Mouse (Mus musculus) lung, postnatal 36 days (tissue): ENCODE results near the gene Slit2.
A peak's percentile ranks its signal among the peaks of the same experiment; 100 is the strongest.

Source experiments
- DNase-seq: peaks from one replicate; pipeline ENCODE4 v3.0.0; 2022; ENCODE audit warnings: mixed read lengths

Slit2 gene

DNA sequence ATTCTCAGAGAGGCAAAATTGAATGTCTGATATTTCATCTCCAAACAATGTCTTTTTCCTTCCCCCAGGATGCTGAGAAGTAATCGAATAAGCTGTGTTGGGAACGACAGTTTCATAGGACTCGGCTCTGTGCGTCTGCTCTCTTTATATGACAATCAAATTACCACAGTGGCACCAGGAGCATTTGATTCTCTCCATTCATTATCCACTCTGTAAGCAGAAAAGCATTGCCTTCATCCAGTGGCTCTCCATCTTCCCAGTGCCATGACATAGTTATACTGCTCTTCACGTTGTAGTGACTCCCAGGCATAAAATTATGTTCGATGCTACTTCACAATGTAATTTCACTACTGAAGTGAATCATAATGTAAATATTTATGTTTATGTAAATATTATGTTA lies 252.3 kb downstream of the Slit2 start:
- DNase-seq = no peak

DNA sequence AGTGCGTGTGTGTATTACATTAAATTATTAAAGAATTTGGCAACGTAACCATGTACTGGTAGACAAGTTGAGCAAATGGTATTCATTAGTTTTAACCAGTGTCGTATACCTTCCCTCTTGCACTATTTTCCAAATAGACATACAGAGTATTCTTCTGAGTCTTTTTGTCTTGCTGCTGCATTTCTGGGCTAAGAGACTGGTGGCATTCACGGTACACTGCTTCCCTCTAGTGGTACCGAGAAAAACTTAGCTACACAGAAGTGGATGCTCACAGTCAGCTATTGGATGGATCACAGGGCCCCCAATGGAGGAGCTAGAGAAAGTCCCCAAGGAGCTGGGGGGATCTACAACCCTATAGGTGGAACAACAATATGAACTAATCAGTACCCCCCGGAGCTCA lies 257.8 kb downstream of the Slit2 start:
- peak; percentile 45 for DNase-seq

DNA sequence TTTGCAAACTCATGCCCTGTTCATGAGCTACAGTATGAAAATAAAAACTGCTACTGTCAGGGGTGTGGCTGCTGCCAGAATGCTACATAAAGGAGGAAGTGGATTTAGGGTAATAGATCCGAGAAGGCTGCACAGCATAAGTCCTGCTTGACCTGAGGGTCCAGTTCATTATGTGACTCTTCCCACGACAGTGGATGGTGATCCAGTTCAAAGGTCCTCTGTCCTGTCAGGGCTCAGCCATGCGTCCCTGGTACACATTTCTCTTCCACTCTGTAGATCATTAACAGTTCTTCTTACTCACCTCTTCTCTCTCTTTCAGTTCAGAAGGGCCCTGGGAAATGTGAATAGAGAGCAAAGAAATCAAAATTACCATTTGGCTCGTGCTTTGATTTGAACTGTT lies 265.4 kb downstream of the Slit2 start:
- DNase-seq = no peak

DNA sequence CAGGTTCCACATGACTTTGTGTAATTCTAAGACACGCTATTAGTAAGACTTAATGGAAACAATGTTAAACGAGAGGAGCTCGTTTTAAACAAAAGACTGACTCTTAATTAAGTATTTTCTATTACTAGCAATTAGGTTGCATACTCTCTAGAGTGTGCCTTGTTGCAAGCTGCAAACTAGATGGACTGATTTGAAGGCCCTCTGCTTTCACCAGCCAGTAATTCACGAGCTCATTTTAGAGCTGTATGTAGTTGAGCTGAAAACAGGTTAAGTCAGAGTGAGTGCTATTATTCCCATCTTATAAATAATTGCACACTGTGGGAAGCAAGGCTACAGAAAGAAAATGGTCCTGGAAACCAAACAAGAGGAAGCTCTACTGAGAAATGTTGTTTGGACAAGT lies 294.6 kb downstream of the Slit2 start:
- DNase-seq = no peak

DNA sequence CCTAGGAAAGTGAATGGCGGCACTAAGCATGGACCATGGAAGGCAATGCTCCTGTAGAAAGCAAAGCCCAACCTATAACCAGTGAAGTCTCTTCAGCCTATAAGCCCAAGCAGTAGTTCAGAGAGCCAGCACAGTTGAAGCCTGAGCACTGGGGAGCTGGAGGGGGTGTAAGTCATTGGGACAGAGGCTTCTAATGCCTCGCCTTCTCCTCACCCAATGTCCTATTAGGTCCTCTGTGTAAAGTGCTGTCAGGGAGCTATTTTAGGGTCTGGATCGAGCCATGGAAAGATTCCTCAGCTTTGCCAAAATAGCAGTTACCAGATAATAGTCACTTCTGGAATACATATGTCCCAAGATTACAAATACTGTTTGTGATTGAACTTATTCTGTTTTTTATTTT lies 318.2 kb downstream of the Slit2 start:
- DNase-seq = no peak

DNA sequence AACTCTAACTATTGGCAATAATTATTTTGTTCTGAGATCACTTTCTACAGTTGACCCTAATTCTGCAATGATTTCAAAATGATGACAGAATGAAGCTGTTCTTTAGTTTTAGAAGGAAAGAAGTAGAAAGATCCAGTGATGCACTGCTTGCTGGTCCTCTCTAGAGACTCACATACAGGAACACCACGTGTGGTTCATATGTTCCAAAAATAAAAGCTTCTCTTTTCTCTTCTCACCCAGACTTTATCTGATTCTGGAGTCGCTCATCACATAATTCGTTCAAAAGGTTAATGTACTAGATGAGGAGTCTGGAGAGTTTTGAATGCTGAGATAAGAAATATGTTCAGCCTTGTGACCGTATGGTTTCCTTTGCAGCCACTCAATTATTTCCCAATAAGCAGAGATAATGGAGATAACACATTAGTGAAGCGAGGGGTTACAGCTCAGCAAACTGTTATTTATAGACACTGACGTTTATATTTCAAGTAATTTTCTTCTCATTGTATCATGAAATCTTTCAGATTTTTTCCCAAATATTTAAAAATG lies 332.2 kb downstream of the Slit2 start:
- DNase-seq = peak; percentile 61

DNA sequence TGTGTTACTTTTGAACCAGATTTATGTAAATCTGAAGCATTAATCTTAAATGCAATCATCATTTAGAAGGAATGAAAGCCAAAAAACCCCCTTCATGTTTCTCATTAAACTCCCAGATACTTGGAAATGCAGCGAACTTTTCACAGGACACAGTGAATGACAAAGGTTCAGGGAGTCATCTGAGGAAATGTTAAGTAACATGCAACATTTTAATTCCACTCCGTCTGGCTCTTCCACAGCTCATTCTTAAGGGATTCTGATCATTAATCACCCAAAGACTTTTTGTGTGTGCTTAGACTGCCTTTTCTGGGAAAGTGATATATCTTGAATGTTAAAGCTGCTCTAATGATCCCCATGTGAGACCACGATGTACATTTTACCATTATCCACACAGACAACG lies 337.7 kb downstream of the Slit2 start:
- no peak for DNase-seq

DNA sequence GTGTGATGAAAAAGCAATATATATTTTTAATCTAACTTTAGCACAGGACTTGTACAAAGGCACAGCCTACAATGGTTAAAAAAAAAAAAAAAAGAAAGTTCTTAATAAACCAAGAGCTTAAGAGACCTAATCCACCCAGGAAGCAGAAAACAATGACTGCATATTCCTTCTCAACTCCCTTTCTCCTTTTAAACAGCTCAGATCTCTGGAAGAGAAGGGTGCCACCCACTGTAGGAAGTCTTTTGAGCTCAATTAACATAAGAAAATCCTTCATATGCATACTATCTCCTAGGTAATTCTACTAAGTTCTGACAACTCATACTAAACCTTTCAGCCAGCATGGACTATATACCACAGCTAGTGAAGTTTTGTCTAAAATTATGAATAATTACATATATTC lies 343.3 kb downstream of the Slit2 start:
- no peak for DNase-seq

DNA sequence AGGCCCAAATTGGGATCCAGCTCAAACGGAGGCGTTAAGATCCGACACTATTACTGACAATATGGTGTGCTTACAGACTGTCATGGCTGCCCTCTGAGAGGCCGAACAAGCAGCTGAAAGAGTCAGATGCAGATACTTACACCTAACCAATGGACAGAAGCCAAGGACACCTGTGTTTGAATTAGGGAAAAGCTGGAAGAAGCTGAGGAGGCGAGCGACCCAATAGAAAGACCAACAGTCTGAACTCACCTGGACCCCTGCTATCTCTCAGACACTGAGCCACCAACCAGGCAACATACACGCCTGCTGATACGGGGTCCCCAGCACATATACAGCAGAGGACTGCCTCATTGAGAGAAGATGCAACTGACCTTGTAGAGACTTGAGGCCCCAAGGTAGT lies 344.7 kb downstream of the Slit2 start, which contains the start of gene 5730480H06Rik:
TSS of gene 5730480H06Rik (plus strand) at position 301 of the 400 bp plus-strand sequence.
- DNase-seq = no peak

DNA sequence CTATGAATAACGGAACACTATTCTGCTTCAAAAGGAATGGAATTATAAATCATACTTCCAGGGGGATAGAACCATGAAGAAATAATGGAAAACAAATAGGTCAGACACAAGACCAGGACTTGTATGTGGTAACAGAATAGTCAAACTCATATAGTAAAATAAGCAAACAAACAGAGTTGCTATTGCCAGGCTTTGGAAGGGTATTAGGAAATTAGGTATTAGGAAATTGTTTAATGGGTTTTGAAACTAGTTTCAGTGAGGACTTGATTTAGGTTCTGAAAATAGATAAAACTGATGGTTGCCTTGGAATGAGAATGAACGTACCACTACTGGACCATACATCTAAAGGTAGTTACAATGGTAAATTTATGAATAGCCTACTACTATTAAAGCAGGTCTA lies 346.8 kb downstream of the Slit2 start:
- DNase-seq = no peak

DNA sequence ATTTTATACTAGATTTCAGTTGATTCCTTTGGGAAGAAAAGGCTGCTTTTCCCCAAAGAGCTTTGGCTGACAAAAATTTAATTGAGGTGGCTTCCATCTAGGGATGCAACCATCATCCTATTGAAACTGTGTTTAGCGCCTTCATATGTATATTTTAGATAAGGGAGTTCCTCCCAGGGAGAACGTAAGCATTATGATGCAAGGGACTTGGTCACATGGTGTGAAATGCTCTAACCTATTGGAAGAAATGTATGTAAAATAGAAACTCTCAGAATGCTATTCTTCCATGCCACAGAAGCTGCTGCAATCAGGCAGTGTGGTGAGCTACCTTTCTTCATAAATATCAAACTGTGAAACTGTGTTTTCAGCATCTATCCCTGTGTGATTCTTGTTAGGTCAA lies 347.9 kb downstream of the Slit2 start:
- DNase-seq = no peak

DNA sequence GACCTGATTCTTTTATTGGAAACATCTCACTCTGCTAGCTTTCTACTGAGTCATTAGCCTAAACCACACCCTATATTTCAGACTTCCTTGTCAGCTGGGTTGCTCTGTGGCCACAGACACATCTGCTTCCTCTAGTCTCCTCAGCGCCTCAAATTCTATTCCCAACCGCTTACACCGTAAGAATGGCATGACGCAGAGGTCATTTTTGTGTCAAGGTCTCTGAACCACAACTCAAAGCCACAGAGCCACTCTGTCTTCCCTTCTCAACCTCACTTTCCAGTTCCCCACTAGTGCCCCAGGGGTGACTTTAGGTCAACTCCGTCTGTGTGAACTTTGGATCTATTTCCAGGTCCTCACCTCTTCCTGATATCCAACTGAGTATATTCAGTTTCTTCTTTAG lies 348.5 kb downstream of the Slit2 start:
- no peak for DNase-seq

DNA sequence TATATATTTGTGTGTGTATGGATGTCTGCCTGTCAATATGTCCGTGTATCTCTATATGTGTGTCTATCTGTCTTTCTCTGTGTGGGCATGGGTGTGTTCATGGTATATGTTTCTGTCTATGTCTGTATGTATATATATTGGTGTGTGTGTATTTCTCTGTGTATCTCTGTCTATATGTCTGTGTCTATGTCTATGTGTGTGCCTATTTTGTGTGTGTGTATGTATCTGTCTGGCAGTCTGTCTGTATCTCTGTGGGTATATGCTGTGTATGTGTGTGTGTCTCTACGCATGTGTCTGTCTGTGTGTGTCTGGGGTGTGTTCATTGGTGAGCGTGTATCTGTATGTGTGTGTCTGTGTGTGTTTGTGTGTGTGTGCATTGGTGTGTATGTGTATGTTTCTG lies 350.5 kb downstream of the Slit2 start:
- DNase-seq = no peak

DNA sequence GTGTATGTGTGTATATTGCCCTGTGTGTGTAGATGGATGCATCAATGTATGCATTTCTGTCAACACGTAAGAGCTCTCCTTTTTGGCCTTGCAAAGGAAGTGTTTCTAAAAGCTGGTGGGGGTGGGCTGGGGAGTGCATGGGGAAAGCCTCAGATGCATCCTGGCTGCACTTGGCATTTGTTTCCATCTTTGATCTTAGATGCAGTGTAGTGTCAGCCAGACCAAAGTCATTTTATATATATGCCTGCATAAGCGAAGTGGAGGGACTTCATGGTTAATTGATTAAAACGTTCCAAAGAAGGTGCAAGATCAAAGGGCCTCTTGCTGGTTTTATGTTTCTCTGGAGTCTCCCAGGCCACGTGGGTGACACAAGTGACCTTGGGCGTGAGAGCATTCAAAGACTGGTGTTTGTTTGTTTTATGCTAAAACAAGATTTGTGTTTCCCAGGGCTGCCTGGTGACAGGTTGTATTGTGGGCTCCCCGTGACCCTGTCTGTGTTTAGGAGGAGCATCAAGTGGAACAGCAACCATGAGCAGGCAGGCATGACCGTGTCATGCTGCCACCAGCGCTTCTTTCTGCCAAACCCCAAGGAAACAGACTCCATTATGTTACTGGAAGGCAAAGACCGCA lies 351.1 kb downstream of the Slit2 start:
- no peak for DNase-seq

DNA sequence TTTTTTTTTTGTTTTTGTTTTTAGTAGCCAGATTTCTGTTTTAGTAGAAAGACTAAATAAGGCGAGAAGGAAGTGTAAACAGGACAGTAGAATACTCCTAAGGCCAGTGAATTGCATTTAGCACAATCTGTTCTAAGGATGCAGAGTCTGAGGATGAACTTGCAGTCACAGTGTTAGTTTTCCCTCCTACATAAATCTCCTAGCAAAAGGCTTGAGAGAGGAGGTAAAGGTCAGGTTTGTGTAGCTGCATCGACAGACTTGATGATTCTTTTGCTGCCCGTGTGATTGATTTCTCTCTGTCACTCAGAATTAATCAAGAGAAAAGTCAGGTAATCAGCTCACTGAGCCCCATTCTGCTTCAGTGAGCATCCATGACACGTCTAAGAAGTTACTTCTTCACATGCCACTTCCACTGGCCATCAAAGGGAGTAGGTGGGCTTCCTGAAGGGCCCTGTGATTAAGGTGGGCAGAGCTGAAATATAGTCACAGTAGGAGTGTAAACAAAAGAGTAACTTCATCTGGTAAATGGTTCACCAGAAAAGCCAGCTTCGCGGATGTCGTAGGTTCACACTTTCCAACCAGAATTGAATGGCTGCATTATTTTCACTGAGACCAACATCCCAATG lies 358.0 kb downstream of the Slit2 start:
- DNase-seq = no peak

DNA sequence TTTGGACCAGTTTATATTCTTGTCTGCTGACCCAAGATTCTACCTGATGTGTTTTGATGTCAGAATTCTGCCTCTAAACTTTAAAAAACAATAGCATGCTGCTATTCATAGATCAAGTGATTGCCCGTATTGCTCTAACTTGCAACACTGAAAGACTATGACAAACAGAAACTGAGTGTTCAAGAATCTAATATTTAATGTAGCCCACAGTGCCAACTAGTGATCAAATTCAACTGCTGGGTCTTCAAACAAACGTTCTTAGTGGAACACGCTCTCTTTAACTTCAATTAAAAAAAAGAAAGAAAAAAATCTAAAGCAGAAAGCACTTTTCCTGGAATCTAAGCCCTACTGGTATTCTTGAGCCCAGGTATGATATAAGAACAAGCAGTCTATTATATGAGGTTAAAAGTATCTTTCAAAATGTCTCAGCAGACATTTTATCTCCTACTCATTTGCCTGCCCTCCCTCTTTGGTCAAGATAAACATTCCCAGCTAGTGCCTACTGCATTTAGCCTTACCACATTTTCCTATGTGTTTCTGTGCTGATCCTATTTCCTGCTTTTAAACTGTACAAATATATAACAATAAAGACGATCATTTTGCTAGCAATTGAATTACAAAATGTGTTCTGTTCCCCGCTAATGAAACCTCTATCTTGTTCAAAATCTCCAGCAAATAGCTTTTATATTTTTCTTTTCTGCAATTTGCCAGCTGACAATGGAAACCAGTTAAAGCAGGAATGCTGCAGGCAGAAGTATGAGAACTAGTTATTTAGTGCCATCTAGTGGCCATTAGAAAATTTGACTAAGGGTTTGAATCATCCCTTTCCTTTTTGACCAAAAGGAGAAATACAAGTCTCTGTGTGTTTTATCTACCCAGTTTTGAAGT lies 362.4 kb downstream of the Slit2 start:
- DNase-seq = peak; percentile 16

DNA sequence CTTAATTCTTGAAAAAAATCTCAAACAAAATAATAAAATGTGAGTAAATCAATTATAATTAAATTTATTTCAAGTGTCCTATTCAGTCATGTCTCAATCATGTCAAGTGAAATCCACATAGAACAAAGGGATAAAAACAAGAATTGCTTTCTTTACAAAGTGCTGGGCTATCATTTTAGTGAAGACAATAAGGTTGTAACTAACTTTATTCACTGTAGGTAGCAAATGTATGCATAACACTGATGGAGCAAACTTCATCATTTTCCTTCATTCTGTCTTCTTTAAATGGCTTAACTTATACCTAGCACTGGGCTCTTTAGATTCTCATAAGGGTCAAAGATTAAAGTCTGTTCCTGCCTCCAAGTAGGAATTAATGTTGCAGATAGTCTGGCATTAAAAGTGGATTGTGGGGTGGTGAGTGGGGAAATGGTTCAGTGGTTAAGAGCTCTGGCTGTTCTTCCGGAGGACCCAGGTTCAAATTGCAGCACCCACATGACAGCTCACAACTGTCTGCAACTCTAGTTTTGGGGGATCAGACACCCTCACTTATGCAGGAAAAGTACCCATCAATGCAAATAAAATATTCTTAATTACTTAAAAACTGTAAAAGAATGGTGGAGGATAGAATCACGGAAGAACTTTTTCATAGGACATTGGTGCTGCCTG lies 363.2 kb downstream of the Slit2 start:
- no peak for DNase-seq

DNA sequence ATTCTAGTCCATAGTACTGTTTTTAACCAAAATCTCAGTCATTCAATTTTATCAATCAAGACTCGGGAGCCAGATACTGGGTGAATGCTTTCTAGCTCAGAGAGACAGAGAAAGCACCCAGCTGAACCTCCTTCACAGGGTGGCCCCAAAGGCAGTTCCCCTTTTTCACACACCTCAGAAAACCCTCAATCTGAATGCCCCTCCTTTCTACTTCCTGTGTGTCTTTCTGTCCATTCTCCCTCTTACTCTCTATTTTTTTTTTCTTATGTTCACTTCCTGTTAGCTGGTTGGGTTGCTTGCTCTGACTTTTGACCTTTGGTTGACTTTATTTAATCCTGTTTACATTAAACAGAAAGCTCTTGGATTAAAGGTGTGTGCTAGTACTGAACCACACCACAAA lies 366.4 kb downstream of the Slit2 start:
- no peak for DNase-seq
